Mouse (Mus musculus) erythroblast, adult 5-6 weeks (primary cell): ENCODE data around the gene Slc39a10. TPM values are rescaled to one million over a fixed set of nuclear protein-coding genes. Genes with fewer than 3 reads are reported as not detected.

Experiments used
- ATAC-seq: replicated peaks from 2 replicates; pipeline ENCODE4 v1.8.0; 2016; ENCODE audit warnings: moderate number of reproducible peaks, mild to moderate bottlenecking, moderate TSS enrichment, inconsistent platforms; ENCODE audit not compliant: poor library complexity, low FRiP score, severe bottlenecking
- total RNA-seq, 2 experiments: library from RNA; stranded (forward) in 1 of 2; stranded (reverse) in 1 of 2; fragments of 150-400 nt in 1 of 2; fragments of 200-764, 138-1000 nt in 1 of 2; gene quantifications; 2 replicates each; pipeline versions ENCODE4 v1.2.3 to v1.2.4; 2015 to 2017; ENCODE audit warnings: low replicate concordance in 2 of 2

Gene Slc39a10
- total RNA-seq, 2 experiments from 2014 or later = 1.9 to 2.4 TPM

DNA sequence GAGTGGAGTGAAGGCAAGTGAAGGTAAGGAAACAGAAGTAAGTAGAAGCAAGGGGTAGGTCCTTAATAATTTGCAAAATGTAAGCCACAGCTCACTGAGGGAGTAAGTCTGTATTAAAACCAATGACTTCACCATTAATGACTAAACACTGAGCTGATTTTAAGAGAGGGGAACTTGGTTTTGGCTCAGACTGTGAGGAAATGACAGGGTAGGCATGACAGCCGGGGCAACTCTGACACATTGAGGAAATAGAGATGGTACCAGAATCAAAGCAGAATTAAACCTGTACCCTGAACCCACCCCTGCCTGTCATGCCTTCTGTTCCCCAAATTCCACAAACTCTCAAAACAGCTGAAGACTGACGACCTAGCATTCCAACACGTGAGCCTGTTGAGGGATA lies 18.9 kb downstream of the Slc39a10 start:
- no peak for ATAC-seq

DNA sequence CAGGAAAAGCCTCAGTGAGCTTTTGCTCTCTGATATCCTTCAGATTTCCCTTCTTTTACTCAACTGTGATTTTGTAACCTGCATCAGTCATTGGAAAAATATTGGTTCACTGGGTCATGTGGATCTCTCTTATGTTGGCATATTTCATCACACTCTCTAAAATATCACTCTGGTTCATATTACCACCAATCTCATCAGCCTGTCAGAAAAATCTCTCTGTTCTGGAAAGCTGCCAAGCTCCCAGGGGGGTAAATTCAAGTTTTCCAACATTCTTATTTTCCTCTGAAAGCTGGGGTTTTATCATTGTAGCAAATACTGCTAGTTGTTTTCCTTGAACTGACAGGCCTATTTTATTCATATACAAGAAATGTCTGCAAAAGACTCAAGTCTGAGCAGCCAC lies 22.9 kb downstream of the Slc39a10 start:
- ATAC-seq = no peak

- no peak for ATAC-seq
Observed at GRCm38 (mm10) chr1:46864175-46864885, 28.3 kb downstream of the Slc39a10 start.

DNA sequence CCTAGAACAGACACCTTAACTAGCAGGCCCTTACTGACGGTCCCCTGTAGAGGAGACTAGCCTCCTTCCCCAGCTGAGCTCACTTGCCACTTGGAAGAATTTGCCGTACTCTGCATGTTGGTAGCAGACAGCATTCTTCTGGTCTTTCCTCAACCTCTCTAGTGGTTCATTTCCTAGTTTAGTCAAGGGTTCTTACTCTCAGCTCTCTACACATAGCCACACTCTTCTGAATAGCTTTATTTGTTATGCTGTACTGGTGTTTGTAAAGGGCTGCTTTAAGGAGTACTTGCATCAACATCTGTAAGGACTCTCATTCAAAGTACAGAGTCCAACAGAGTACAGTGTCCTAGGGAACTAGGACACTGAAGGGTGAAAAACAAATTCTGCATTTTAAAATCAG lies 29.2 kb downstream of the Slc39a10 start:
- no peak for ATAC-seq

GRCm38 (mm10) chr1:46860082-46860481 lies 32.6 kb downstream of the Slc39a10 start:
- no peak for ATAC-seq

DNA sequence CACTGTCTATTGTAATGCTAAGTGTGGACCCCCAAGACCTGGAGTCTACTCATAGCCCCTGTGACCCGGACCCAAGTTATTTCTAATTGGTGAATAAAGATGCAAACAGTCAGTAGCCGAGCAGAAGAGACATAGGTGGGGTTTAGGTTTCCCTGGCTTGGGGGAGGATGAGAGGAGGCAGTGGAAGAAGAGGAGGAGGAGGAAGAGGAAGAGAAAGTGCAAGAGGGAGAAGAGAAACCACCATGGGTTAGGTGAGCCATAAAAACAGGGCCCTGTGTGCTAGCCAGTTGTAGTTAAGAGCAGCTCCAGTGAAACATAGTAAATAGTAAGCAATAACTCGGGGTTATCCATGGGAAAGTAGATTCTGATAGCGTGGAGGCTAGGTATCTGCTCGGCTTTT lies 34.1 kb downstream of the Slc39a10 start:
- ATAC-seq = no peak

DNA sequence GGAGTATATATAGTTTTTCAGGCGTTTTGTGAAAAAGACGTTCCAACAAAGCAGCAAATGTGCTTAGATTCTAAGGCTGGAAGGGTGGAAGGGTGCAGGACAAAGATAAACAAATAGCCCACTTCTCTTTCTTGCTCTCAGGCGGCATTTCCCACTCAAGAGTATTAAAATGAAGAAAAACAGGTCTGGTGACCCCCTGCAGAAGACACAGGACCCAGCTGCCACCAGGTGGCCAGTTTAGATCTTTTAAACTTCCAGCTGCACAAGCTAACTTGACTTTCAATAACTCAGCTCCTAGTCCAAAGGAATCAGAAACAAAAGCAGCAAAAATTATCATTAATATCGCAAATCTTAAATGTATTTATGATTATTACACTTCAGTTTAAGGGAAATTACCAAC lies 36.2 kb downstream of the Slc39a10 start:
- ATAC-seq = no peak

GRCm38 (mm10) chr1:46854036-46854900 lies 38.4 kb downstream of the Slc39a10 start:
- ATAC-seq = no peak

GRCm38 (mm10) chr1:46853317-46854035 lies 39.2 kb downstream of the Slc39a10 start:
- peak; percentile 87 for ATAC-seq

- no peak for ATAC-seq
Observed at GRCm38 (mm10) chr1:46852600-46853272, 39.9 kb downstream of the Slc39a10 start.

DNA sequence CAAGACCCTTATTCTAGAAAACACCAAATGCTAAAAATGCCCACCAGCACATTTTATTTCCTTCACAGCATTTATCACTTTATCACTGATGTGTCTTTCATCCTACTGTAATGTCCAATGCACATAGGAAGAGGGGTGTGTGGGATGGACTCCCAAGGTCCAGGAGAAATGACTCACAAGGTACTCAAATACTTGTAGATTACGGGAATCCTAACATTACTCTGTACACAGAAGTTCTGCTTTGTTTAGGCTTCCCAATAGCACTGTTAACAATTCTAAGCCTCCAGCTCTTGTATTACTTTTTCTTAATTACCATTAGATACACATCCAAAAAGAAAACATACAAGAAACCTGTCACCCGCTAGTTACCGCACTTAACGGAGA lies 40.4 kb downstream of the Slc39a10 start:
- ATAC-seq = no peak

DNA sequence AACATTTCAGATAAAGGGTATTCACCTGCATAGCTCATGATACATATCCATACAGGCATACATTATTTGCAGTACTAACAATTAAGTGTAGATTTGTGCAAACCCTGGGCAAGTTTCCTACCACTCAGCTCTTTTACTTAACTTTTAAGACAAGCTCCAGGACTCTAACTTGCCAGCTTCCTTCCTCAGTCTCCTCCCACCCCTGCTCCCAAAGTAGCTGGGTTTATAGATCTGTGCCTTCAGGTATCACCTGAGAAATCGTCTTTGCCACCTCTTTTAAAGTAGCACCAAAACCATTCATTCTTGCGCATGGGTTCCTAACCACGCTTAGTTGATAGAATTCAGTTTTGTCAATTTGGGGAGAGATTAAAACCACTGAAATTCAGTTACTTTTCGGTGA lies 41.1 kb downstream of the Slc39a10 start:
- ATAC-seq = no peak

DNA sequence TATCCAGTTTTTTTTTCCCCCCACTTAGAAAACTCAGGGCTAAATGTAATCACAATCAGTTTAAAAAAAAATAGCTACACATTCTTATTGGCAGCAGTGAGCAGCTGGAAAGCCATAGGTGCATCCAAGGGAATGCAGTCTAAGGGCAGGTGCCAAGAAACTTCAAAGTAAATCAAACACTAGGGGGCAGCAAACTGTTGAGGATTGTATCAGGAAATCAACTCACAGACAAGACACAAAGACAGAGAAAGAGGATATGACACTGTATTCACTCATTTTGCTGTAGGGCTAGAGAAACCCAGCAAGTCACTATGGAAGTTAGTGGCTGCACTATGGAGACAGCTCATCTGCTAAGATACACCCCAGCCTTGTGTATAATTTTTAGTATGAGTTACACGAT lies 42.9 kb downstream of the Slc39a10 start:
- ATAC-seq = no peak

- ATAC-seq = no peak
Observed at GRCm38 (mm10) chr1:46845221-46845620, 47.4 kb downstream of the Slc39a10 start.

GRCm38 (mm10) chr1:46844281-46844680 lies 48.4 kb downstream of the Slc39a10 start:
- no peak for ATAC-seq

GRCm38 (mm10) chr1:46843406-46843805 lies 49.2 kb downstream of the Slc39a10 start:
- no peak for ATAC-seq

GRCm38 (mm10) chr1:46831927-46832326 lies 60.7 kb downstream of the Slc39a10 start:
- no peak for ATAC-seq

GRCm38 (mm10) chr1:46830066-46830843 lies 62.4 kb downstream of the Slc39a10 start:
- no peak for ATAC-seq

- ATAC-seq = no peak
Observed at GRCm38 (mm10) chr1:46822256-46822972, 70.2 kb downstream of the Slc39a10 start.
